Mouse (Mus musculus): ENCODE measurements around the gene Psmf1. TPM values are rescaled to one million over a fixed set of nuclear protein-coding genes. Genes with fewer than 3 reads are reported as not detected.

Psmf1 gene
- 10 to 100 TPM; 43.4 to 44.5 TPM for total RNA-seq (2021)
- long read RNA-seq, experiment 1, transcript Psmf1-201 (7 exons, 3,809 nt): major isoform, 61 of 76 reads
- long read RNA-seq, experiment 1, partial matches to known transcripts: 6 of 76 reads
- long read RNA-seq, experiment 1, other reads (novel, unspliced or antisense): 5 of 76 reads
- long read RNA-seq, experiment 2, transcript Psmf1-201 (7 exons, 3,809 nt): major isoform, 41 of 50 reads
- long read RNA-seq, experiment 2, transcript Psmf1-206 (5 exons, 3,306 nt): minor isoform, 5 of 50 reads
- long read RNA-seq, experiment 2, partial matches to known transcripts: 1 of 50 reads
- long read RNA-seq, experiment 2, other reads (novel, unspliced or antisense): 3 of 50 reads

GRCm38 (mm10) chr2:151743845-151744244 lies at the start of gene Psmf1:
TSS of gene Psmf1 (minus strand) at chr2:151744186.
- DNase-seq (ENCODE audit: low spot score in 2 of 2): no peak
- intact Hi-C loops (cut with DNase I): no loop called here

GRCm38 (mm10) chr2:151791156-151791555 lies 47.2 kb upstream of the Psmf1 start:
- intact Hi-C loops (cut with DNase I): no loop called here
- DNase-seq (ENCODE audit: low spot score in 2 of 2): no peak

- no peak for DNase-seq (ENCODE audit: low spot score in 2 of 2)
- intact Hi-C loops (cut with DNase I): no loop called here
These were observed 46.2 kb upstream of the Psmf1 start for GRCm38 (mm10) chr2:151790169-151790568.

- intact Hi-C loops (cut with DNase I): no loop called here
- DNase-seq (ENCODE audit: low spot score in 2 of 2): no peak
These were observed 44.4 kb upstream of the Psmf1 start for GRCm38 (mm10) chr2:151788221-151788977.

GRCm38 (mm10) chr2:151783493-151783892 lies 39.5 kb upstream of the Psmf1 start:
- DNase-seq (ENCODE audit: low spot score in 2 of 2): no peak
- intact Hi-C loops (cut with DNase I): no loop called here

GRCm38 (mm10) chr2:151777366-151777765 lies 33.4 kb upstream of the Psmf1 start:
- intact Hi-C loops (cut with DNase I): no loop called here
- no peak for DNase-seq (ENCODE audit: low spot score in 2 of 2)

GRCm38 (mm10) chr2:151773476-151773875 lies 29.5 kb upstream of the Psmf1 start:
- intact Hi-C loops (cut with DNase I): no loop called here
- DNase-seq (ENCODE audit: low spot score in 2 of 2): peak; percentile 11 to 13

- intact Hi-C loops (cut with DNase I): no loop called here
- DNase-seq (ENCODE audit: low spot score in 2 of 2): no peak
These were observed 28.2 kb upstream of the Psmf1 start for GRCm38 (mm10) chr2:151772169-151772568.

GRCm38 (mm10) chr2:151764557-151764956 lies 20.6 kb upstream of the Psmf1 start:
- intact Hi-C loops (cut with DNase I): no loop called here
- DNase-seq (ENCODE audit: low spot score in 2 of 2): no peak

- DNase-seq (ENCODE audit: low spot score in 2 of 2): no peak
- intact Hi-C loops (cut with DNase I): no loop called here
These were observed 14.9 kb upstream of the Psmf1 start for GRCm38 (mm10) chr2:151758806-151759353.

GRCm38 (mm10) chr2:151757451-151757850 lies 13.5 kb upstream of the Psmf1 start:
- intact Hi-C loops (cut with DNase I): no loop called here

GRCm38 (mm10) chr2:151756277-151757061 lies 12.5 kb upstream of the Psmf1 start:
- intact Hi-C loops (cut with DNase I): no loop called here
- no peak for DNase-seq (ENCODE audit: low spot score in 2 of 2)

More at GRCm38 (mm10) chr2:151757451-151757850, 13.5 kb upstream of the Psmf1 start:
- no peak for DNase-seq (ENCODE audit: low spot score in 2 of 2)

- no peak for DNase-seq (ENCODE audit: low spot score in 2 of 2)
- intact Hi-C loops (cut with DNase I): no loop called here
These were observed 7.3 kb upstream of the Psmf1 start for GRCm38 (mm10) chr2:151751330-151751729.

- intact Hi-C loops (cut with DNase I): loop anchor here (1.0 to 5.0 kb wide), 2 partner anchors 118 to 249 kb away; partner anchors contain the start of gene Slc52a3
- peak; percentile 83 to 84 for DNase-seq (ENCODE audit: low spot score in 2 of 2)
These were observed 4.1 kb upstream of the Psmf1 start for GRCm38 (mm10) chr2:151747847-151748705.

- intact Hi-C loops (cut with DNase I): no loop called here
These were observed 921 bp downstream of the Psmf1 start for GRCm38 (mm10) chr2:151742850-151743679.

GRCm38 (mm10) chr2:151742084-151742483 lies 1.9 kb downstream of the Psmf1 start:
- DNase-seq (ENCODE audit: low spot score in 2 of 2): no peak
- intact Hi-C loops (cut with DNase I): no loop called here

More at GRCm38 (mm10) chr2:151742850-151743679, 921 bp downstream of the Psmf1 start:
- DNase-seq (ENCODE audit: low spot score in 2 of 2): no peak

- intact Hi-C loops (cut with DNase I): loop anchor here (1.0 kb wide), 1 partner anchor 247 kb away; the partner anchor contains the start of gene Nsfl1c
- DNase-seq (ENCODE audit: low spot score in 2 of 2): peak; percentile 91 to 94
These were observed 3.1 kb downstream of the Psmf1 start for GRCm38 (mm10) chr2:151740741-151741526.
